Mouse (Mus musculus): Measurements from ENCODE around the gene Lrrc2. TPM values are rescaled to one million over a fixed set of nuclear protein-coding genes. Genes with fewer than 3 reads are reported as not detected.

The Lrrc2 gene
- polyA plus RNA-seq, 1 experiment, result 0.02 TPM

DNA sequence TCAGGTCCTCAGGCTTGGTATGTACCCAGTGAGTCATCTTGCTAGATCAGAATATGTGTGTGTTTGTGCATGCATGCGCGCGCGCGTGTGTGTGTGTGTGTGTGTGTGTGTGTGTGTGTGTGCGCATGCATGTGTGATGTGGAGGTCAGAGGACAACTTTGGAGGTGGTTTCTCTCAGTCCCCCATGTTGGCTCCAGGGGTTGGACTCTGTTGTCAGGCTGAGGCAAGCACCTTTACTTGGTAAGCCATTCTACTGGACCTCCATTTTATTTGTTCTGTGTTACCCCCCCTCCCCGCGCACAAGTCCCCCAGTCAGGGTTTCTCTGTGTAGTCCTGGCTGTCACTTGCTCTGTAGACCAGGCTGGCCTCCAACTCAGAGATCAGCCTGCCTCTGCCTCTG lies 10.0 kb downstream of the Lrrc2 start:
- no peaks in the 10 kb centered on the region for H3K36me3 ChIP-seq (ENCODE audit: control insufficient read depth, insufficient read depth, low read length)
- 97% methylated on average over 8 of the region's 8 CpGs for WGBS
- H3K4me1 ChIP-seq (ENCODE audit: control insufficient read depth, insufficient read depth, insufficient read length), result no peaks in the 10 kb centered on the region
- H3K4me3 ChIP-seq (ENCODE audit: extremely low read depth, insufficient read depth, insufficient read length), result no peak overlapping the region
- TF ChIP-seq CTCF (IDR thresholded peaks at IDR 0.05; ENCODE audit: extremely low read depth, insufficient read depth, insufficient read length, insufficient replicate concordance) (no peak), POLR2A (IDR thresholded peaks at IDR 0.05; ENCODE audit: low read depth, low read length) (no peak)
- no peak overlapping the region for H3K27ac ChIP-seq (ENCODE audit: insufficient read depth, low read length)
- H3K27me3 ChIP-seq (ENCODE audit: control insufficient read depth, insufficient read depth, low read length), result no peaks in the 10 kb centered on the region
- no peak for DNase-seq (ENCODE audit: low read depth in 1 of 2, low spot score in 2 of 2)

DNA sequence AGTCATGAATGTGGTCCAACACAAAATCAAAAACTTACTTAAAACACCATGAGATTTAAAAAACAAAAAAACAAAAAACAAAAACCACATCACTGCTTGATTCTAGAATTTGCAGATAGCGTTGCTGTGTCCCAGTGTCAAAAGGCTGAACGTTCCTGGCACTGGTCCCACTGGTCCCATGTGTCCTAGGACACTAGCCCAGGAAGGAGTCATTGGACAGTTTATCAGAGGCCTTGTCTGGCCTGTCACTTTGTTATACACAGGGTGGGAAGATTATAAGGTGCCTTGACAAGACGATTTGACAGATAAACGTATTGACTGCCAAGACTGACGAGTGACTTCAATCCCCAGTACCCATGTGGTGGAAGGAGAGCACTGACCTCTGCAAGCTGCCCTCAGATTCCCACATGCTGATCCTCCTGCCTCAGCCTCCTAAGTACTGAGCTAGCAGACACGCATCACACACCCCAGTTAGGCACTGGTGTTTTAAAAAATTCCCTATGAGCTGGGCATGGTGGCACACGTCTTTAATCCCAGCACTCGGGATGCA lies 12.3 kb downstream of the Lrrc2 start:
- TF ChIP-seq POLR2A (IDR thresholded peaks at IDR 0.05; ENCODE audit: low read depth, low read length) (no peak), CTCF (IDR thresholded peaks at IDR 0.05; ENCODE audit: extremely low read depth, insufficient read depth, insufficient read length, insufficient replicate concordance) (no peak)
- H3K27me3 ChIP-seq (ENCODE audit: control insufficient read depth, insufficient read depth, low read length), result no peaks in the 10 kb centered on the region
- WGBS, result 93% methylated on average over 8 of the region's 8 CpGs
- no peaks in the 10 kb centered on the region for H3K4me1 ChIP-seq (ENCODE audit: control insufficient read depth, insufficient read depth, insufficient read length)
- H3K27ac ChIP-seq (ENCODE audit: insufficient read depth, low read length), result no peak overlapping the region
- no peak for DNase-seq (ENCODE audit: low read depth in 1 of 2, low spot score in 2 of 2)
- no peaks in the 10 kb centered on the region for H3K36me3 ChIP-seq (ENCODE audit: control insufficient read depth, insufficient read depth, low read length)
- no peak overlapping the region for H3K4me3 ChIP-seq (ENCODE audit: extremely low read depth, insufficient read depth, insufficient read length)

GRCm38 (mm10) chr9:110965062-110965909 lies 13.9 kb downstream of the Lrrc2 start:
- peak in 1 of 2 experiments; percentile 18 for DNase-seq (ENCODE audit: low read depth in 1 of 2, low spot score in 2 of 2)
- Histone ChIP-seq H3K27me3 (ENCODE audit: control insufficient read depth, insufficient read depth, low read length) (no peaks in the 10 kb centered on the region), H3K27ac (ENCODE audit: insufficient read depth, low read length) (no peak overlapping the region), H3K36me3 (ENCODE audit: control insufficient read depth, insufficient read depth, low read length) (no peaks in the 10 kb centered on the region), H3K4me3 (ENCODE audit: extremely low read depth, insufficient read depth, insufficient read length) (no peak overlapping the region), H3K4me1 (ENCODE audit: control insufficient read depth, insufficient read depth, insufficient read length) (no peaks in the 10 kb centered on the region)
- WGBS, result 85% methylated on average over 22 of the region's 22 CpGs
- TF ChIP-seq POLR2A (IDR thresholded peaks at IDR 0.05; ENCODE audit: low read depth, low read length) (no peak), CTCF (IDR thresholded peaks at IDR 0.05; ENCODE audit: extremely low read depth, insufficient read depth, insufficient read length, insufficient replicate concordance) (no peak)

- DNase-seq (ENCODE audit: low read depth in 1 of 2, low spot score in 2 of 2), result no peak
- H3K36me3 ChIP-seq (ENCODE audit: control insufficient read depth, insufficient read depth, low read length), result no peaks in the 10 kb centered on the region
- TF ChIP-seq POLR2A (IDR thresholded peaks at IDR 0.05; ENCODE audit: low read depth, low read length) (no peak), CTCF (IDR thresholded peaks at IDR 0.05; ENCODE audit: extremely low read depth, insufficient read depth, insufficient read length, insufficient replicate concordance) (no peak)
- no peak overlapping the region for H3K4me3 ChIP-seq (ENCODE audit: extremely low read depth, insufficient read depth, insufficient read length)
- H3K27me3 ChIP-seq (ENCODE audit: control insufficient read depth, insufficient read depth, low read length), result no peaks in the 10 kb centered on the region
- 40% methylated on average over 2 of the region's 2 CpGs for WGBS
- H3K27ac ChIP-seq (ENCODE audit: insufficient read depth, low read length), result no peak overlapping the region
- no peaks in the 10 kb centered on the region for H3K4me1 ChIP-seq (ENCODE audit: control insufficient read depth, insufficient read depth, insufficient read length)
Observed at GRCm38 (mm10) chr9:110965910-110966231, 14.5 kb downstream of the Lrrc2 start.

DNA sequence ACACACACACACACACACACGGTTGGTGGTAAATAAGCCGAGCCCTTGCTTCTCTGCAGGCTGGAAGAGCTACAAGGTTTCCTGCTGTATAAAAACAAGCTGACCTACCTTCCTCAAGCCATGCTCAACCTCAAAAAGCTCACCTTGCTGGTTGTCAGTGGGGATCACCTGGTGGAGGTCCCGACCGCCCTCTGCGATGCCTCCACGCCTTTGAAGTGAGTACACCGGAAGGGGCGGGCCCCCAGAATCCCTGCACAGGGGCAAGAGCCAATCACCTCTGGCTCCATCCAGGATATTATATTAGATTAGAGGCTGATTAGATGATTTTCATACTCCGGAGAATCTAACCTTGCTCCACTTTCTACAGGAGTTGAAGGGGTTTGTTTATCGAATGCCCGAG lies 28.1 kb downstream of the Lrrc2 start:
- H3K27ac ChIP-seq (ENCODE audit: insufficient read depth, low read length), result no peak overlapping the region
- H3K4me1 ChIP-seq (ENCODE audit: control insufficient read depth, insufficient read depth, insufficient read length), result no peaks in the 10 kb centered on the region
- H3K4me3 ChIP-seq (ENCODE audit: extremely low read depth, insufficient read depth, insufficient read length), result no peak overlapping the region
- TF ChIP-seq POLR2A (IDR thresholded peaks at IDR 0.05; ENCODE audit: low read depth, low read length), result no peak
- no peak for TF ChIP-seq CTCF (IDR thresholded peaks at IDR 0.05; ENCODE audit: extremely low read depth, insufficient read depth, insufficient read length, insufficient replicate concordance)
- no peaks in the 10 kb centered on the region for H3K36me3 ChIP-seq (ENCODE audit: control insufficient read depth, insufficient read depth, low read length)
- H3K27me3 ChIP-seq (ENCODE audit: control insufficient read depth, insufficient read depth, low read length), result no peaks in the 10 kb centered on the region
- DNase-seq (ENCODE audit: low read depth in 1 of 2, low spot score in 2 of 2), result no peak
- WGBS, result 95% methylated on average over 11 of the region's 11 CpGs

DNA sequence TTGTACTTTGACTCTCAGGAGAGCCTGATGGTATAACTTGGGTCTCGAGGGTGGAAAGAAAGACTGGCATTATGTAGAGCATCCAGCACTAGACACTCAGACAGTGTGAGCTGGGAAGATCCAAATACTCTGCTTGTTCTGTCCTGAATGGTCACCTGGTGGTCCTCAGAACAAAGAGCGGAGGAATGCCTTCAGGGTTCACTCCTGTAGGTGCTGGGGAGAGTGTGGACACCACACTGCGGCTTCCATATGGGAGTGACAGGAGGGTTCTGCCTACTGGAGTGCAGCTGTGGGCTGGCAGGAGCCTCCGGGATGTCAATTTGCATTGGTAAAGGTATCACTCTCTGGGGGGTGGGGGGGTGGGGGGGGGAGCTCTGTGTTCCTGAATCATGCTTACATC lies 31.0 kb downstream of the Lrrc2 start:
- Histone ChIP-seq H3K4me1 (ENCODE audit: control insufficient read depth, insufficient read depth, insufficient read length) (no peaks in the 10 kb centered on the region), H3K27ac (ENCODE audit: insufficient read depth, low read length) (no peak overlapping the region), H3K36me3 (ENCODE audit: control insufficient read depth, insufficient read depth, low read length) (no peaks in the 10 kb centered on the region), H3K27me3 (ENCODE audit: control insufficient read depth, insufficient read depth, low read length) (no peaks in the 10 kb centered on the region), H3K4me3 (ENCODE audit: extremely low read depth, insufficient read depth, insufficient read length) (no peak overlapping the region)
- TF ChIP-seq POLR2A (IDR thresholded peaks at IDR 0.05; ENCODE audit: low read depth, low read length) (no peak), CTCF (IDR thresholded peaks at IDR 0.05; ENCODE audit: extremely low read depth, insufficient read depth, insufficient read length, insufficient replicate concordance) (no peak)
- no peak for DNase-seq (ENCODE audit: low read depth in 1 of 2, low spot score in 2 of 2)
- 70% methylated on average over 4 of the region's 4 CpGs for WGBS

GRCm38 (mm10) chr9:110984096-110984495 lies 32.8 kb downstream of the Lrrc2 start:
- H3K36me3 ChIP-seq (ENCODE audit: control insufficient read depth, insufficient read depth, low read length), result no peaks in the 10 kb centered on the region
- H3K27me3 ChIP-seq (ENCODE audit: control insufficient read depth, insufficient read depth, low read length), result no peaks in the 10 kb centered on the region
- no peak overlapping the region for H3K4me3 ChIP-seq (ENCODE audit: extremely low read depth, insufficient read depth, insufficient read length)
- H3K27ac ChIP-seq (ENCODE audit: insufficient read depth, low read length), result no peak overlapping the region
- no peaks in the 10 kb centered on the region for H3K4me1 ChIP-seq (ENCODE audit: control insufficient read depth, insufficient read depth, insufficient read length)
- WGBS, result 97% methylated on average over 9 of the region's 9 CpGs
- DNase-seq (ENCODE audit: low read depth in 1 of 2, low spot score in 2 of 2), result no peak
- TF ChIP-seq POLR2A (IDR thresholded peaks at IDR 0.05; ENCODE audit: low read depth, low read length) (no peak), CTCF (IDR thresholded peaks at IDR 0.05; ENCODE audit: extremely low read depth, insufficient read depth, insufficient read length, insufficient replicate concordance) (no peak)
